Mouse (Mus musculus) ES-Bruce4 (cell line): ENCODE measurements around the gene Slc4a11.
A peak's percentile ranks its signal among the peaks of the same experiment; 100 is the strongest.

ENCODE experiments used
- CTCF ChIP-seq: IDR thresholded peaks from one replicate; pipeline ENCODE4 v1.8.1; 2011; ENCODE audit warnings: low read depth, low read length
- EP300 ChIP-seq: IDR thresholded peaks from 2 replicates; pipeline ENCODE4 v1.6.1; 2011; ENCODE audit warnings: low read depth, low read length; ENCODE audit not compliant: insufficient read depth

GRCm38 (mm10) chr2:130705178-130705577 is 7.9 kb upstream of the Slc4a11 start:
- TF ChIP-seq CTCF (peak; percentile 32), EP300 (no peak)
